Mouse (Mus musculus): Measurements from ENCODE around the gene Hvcn1. TPM values are rescaled to one million over a fixed set of nuclear protein-coding genes. Genes with fewer than 3 reads are reported as not detected.

Gene Hvcn1
- polyA plus RNA-seq, 1 experiment from 2014 or later = 1.6 TPM

- Histone ChIP-seq H3K4me2 (ENCODE audit: low read length) (no peak overlapping the region), H3K27me3 (ENCODE audit: control insufficient read depth, insufficient read depth, low read length) (no peaks in the 10 kb centered on the region), H3K36me3 (ENCODE audit: control insufficient read depth, insufficient read depth, low read length) (no peaks in the 10 kb centered on the region), H3K4me1 (ENCODE audit: control insufficient read depth in 2 of 2, insufficient read depth in 2 of 2, low read length in 2 of 2) (no peaks in the 10 kb centered on the region; a peak in 1 of 4 replicates), H3K27ac (replicated peaks in 1 of 2; ENCODE audit: control insufficient read depth in 1 of 2, insufficient read depth in 1 of 2, low read depth in 2 of 2, low read length in 2 of 2) (no peak overlapping the region), H3K4me3 (ENCODE audit: control insufficient read depth in 1 of 2, insufficient read depth in 1 of 2, low read depth in 1 of 2, low read length in 2 of 2) (no peak overlapping the region), H3K9me3 (ENCODE audit: control insufficient read depth, low read length) (peaks cover 3% of the 10 kb centered on the region; the same call in 1 of the 2 replicates), H3K9ac (ENCODE audit: low read length) (no peak overlapping the region)
- no peak for ATAC-seq (ENCODE audit: insufficient number of reproducible peaks, insufficient read depth, low FRiP score, low read depth)
- WGBS = 64% methylated on average over 6 of the region's 6 CpGs
These were observed 24.8 kb downstream of the Hvcn1 start for GRCm38 (mm10) chr5:122231431-122231830.

GRCm38 (mm10) chr5:122232004-122232403, 25.4 kb downstream of the Hvcn1 start:
- H3K4me3 ChIP-seq (ENCODE audit: control insufficient read depth in 1 of 2, insufficient read depth in 1 of 2, low read depth in 1 of 2, low read length in 2 of 2) = no peak overlapping the region
- no peak overlapping the region for H3K9ac ChIP-seq (ENCODE audit: low read length)
- no peak overlapping the region for H3K4me2 ChIP-seq (ENCODE audit: low read length)
- no peak for ATAC-seq (ENCODE audit: insufficient number of reproducible peaks, insufficient read depth, low FRiP score, low read depth)
- 64% methylated on average over 5 of the region's 5 CpGs for WGBS
- H3K4me1 ChIP-seq (ENCODE audit: control insufficient read depth in 2 of 2, insufficient read depth in 2 of 2, low read length in 2 of 2) = no peaks in the 10 kb centered on the region; a peak in 1 of 4 replicates
- no peak overlapping the region for H3K27ac ChIP-seq (replicated peaks in 1 of 2; ENCODE audit: control insufficient read depth in 1 of 2, insufficient read depth in 1 of 2, low read depth in 2 of 2, low read length in 2 of 2)
- H3K36me3 ChIP-seq (ENCODE audit: control insufficient read depth, insufficient read depth, low read length) = no peaks in the 10 kb centered on the region
- H3K27me3 ChIP-seq (ENCODE audit: control insufficient read depth, insufficient read depth, low read length) = no peaks in the 10 kb centered on the region
- H3K9me3 ChIP-seq (ENCODE audit: control insufficient read depth, low read length) = peaks cover 3% of the 10 kb centered on the region; the same call in 1 of the 2 replicates

- Histone ChIP-seq H3K4me2 (ENCODE audit: low read length) (no peak overlapping the region), H3K4me3 (ENCODE audit: control insufficient read depth in 1 of 2, insufficient read depth in 1 of 2, low read depth in 1 of 2, low read length in 2 of 2) (no peak overlapping the region), H3K27me3 (ENCODE audit: control insufficient read depth, insufficient read depth, low read length) (no peaks in the 10 kb centered on the region), H3K9ac (ENCODE audit: low read length) (no peak overlapping the region), H3K27ac (replicated peaks in 1 of 2; ENCODE audit: control insufficient read depth in 1 of 2, insufficient read depth in 1 of 2, low read depth in 2 of 2, low read length in 2 of 2) (no peak overlapping the region), H3K4me1 (ENCODE audit: control insufficient read depth in 2 of 2, insufficient read depth in 2 of 2, low read length in 2 of 2) (no peaks in the 10 kb centered on the region; a peak in 1 of 4 replicates), H3K9me3 (ENCODE audit: control insufficient read depth, low read length) (no peaks in the 10 kb centered on the region), H3K36me3 (ENCODE audit: control insufficient read depth, insufficient read depth, low read length) (no peaks in the 10 kb centered on the region)
- WGBS = 68% methylated on average over 14 of the region's 14 CpGs
- no peak for ATAC-seq (ENCODE audit: insufficient number of reproducible peaks, insufficient read depth, low FRiP score, low read depth)
These were observed 26.5 kb downstream of the Hvcn1 start for GRCm38 (mm10) chr5:122233077-122233581.

GRCm38 (mm10) chr5:122233695-122234094, 27.1 kb downstream of the Hvcn1 start:
- H3K4me3 ChIP-seq (ENCODE audit: control insufficient read depth in 1 of 2, insufficient read depth in 1 of 2, low read depth in 1 of 2, low read length in 2 of 2) = no peak overlapping the region
- H3K4me1 ChIP-seq (ENCODE audit: control insufficient read depth in 2 of 2, insufficient read depth in 2 of 2, low read length in 2 of 2) = no peaks in the 10 kb centered on the region; a peak in 1 of 4 replicates
- no peak overlapping the region for H3K9ac ChIP-seq (ENCODE audit: low read length)
- no peaks in the 10 kb centered on the region for H3K9me3 ChIP-seq (ENCODE audit: control insufficient read depth, low read length)
- H3K27ac ChIP-seq (replicated peaks in 1 of 2; ENCODE audit: control insufficient read depth in 1 of 2, insufficient read depth in 1 of 2, low read depth in 2 of 2, low read length in 2 of 2) = no peak overlapping the region
- 80% methylated on average over 12 of the region's 12 CpGs for WGBS
- no peak overlapping the region for H3K4me2 ChIP-seq (ENCODE audit: low read length)
- no peak for ATAC-seq (ENCODE audit: insufficient number of reproducible peaks, insufficient read depth, low FRiP score, low read depth)
- H3K36me3 ChIP-seq (ENCODE audit: control insufficient read depth, insufficient read depth, low read length) = no peaks in the 10 kb centered on the region
- H3K27me3 ChIP-seq (ENCODE audit: control insufficient read depth, insufficient read depth, low read length) = no peaks in the 10 kb centered on the region

DNA sequence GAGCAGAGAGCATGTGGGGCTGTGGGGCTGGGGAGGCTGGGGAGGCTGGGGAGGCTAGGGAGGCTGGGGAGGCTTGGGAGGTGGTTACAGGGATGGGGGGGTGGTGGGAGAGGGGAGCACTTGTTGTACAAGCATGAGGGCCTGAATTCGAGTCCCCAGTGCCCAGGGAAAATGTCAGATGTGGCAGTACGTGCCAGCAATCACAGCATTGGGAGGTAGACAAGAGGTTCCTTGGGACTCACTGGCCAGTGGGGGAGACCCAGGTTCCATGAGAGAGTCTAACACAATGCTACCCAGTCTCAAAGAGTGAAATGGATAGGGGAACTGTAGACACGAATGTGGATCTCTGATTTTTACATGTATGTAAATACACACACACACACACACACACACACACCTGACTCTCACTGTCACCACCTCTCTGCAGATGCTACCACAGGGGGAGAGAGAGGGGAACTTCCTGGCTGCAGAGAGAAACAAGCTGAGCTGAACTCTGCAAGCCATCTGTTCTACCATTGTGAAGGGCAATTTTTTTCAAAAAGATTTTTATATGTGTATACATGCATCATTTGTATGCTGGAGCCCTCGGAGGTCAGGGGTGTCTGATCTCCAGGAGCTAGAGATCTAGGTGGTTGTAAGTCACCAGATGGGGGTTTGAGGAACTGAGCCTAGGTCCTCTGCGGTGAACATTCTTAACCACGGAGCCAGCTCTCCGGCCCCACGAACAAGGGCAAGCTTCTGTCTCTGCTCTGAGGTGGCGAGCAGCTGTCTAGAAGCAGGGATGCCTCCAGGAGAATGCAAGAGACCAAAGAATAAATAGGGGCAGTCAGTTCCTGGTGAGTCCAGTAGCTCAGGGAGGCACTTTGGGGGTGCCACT, 28.0 kb downstream of the Hvcn1 start:
- no peaks in the 10 kb centered on the region for H3K9me3 ChIP-seq (ENCODE audit: control insufficient read depth, low read length)
- H3K27ac ChIP-seq (replicated peaks in 1 of 2; ENCODE audit: control insufficient read depth in 1 of 2, insufficient read depth in 1 of 2, low read depth in 2 of 2, low read length in 2 of 2) = no peak overlapping the region
- no peak overlapping the region for H3K4me2 ChIP-seq (ENCODE audit: low read length)
- WGBS = 68% methylated on average over 9 of the region's 9 CpGs
- ATAC-seq (ENCODE audit: insufficient number of reproducible peaks, insufficient read depth, low FRiP score, low read depth) = no peak
- no peak overlapping the region for H3K4me3 ChIP-seq (ENCODE audit: control insufficient read depth in 1 of 2, insufficient read depth in 1 of 2, low read depth in 1 of 2, low read length in 2 of 2)
- H3K4me1 ChIP-seq (ENCODE audit: control insufficient read depth in 2 of 2, insufficient read depth in 2 of 2, low read length in 2 of 2) = peaks cover 0 to 3% of the 10 kb centered on the region in 2 experiments; a peak in 1 of 4 replicates
- no peak overlapping the region for H3K9ac ChIP-seq (ENCODE audit: low read length)
- no peaks in the 10 kb centered on the region for H3K36me3 ChIP-seq (ENCODE audit: control insufficient read depth, insufficient read depth, low read length)
- H3K27me3 ChIP-seq (ENCODE audit: control insufficient read depth, insufficient read depth, low read length) = no peaks in the 10 kb centered on the region

- Histone ChIP-seq H3K9ac (ENCODE audit: low read length) (no peak overlapping the region), H3K4me1 (ENCODE audit: control insufficient read depth in 2 of 2, insufficient read depth in 2 of 2, low read length in 2 of 2) (peaks cover 0 to 7% of the 10 kb centered on the region in 2 experiments; a peak in 1 of 4 replicates), H3K27ac (replicated peaks in 1 of 2; ENCODE audit: control insufficient read depth in 1 of 2, insufficient read depth in 1 of 2, low read depth in 2 of 2, low read length in 2 of 2) (no peak overlapping the region), H3K4me2 (ENCODE audit: low read length) (no peak overlapping the region), H3K9me3 (ENCODE audit: control insufficient read depth, low read length) (no peaks in the 10 kb centered on the region), H3K36me3 (ENCODE audit: control insufficient read depth, insufficient read depth, low read length) (no peaks in the 10 kb centered on the region), H3K27me3 (ENCODE audit: control insufficient read depth, insufficient read depth, low read length) (no peaks in the 10 kb centered on the region), H3K4me3 (ENCODE audit: control insufficient read depth in 1 of 2, insufficient read depth in 1 of 2, low read depth in 1 of 2, low read length in 2 of 2) (no peak overlapping the region)
- ATAC-seq (ENCODE audit: insufficient number of reproducible peaks, insufficient read depth, low FRiP score, low read depth) = no peak
- WGBS = 65% methylated on average over 9 of the region's 9 CpGs
These were observed 28.7 kb downstream of the Hvcn1 start for GRCm38 (mm10) chr5:122235196-122235836.

- 73% methylated on average over 5 of the region's 5 CpGs for WGBS
- Histone ChIP-seq H3K27me3 (ENCODE audit: control insufficient read depth, insufficient read depth, low read length) (no peaks in the 10 kb centered on the region), H3K4me1 (ENCODE audit: control insufficient read depth in 2 of 2, insufficient read depth in 2 of 2, low read length in 2 of 2) (peaks cover 0 to 7% of the 10 kb centered on the region in 2 experiments; a peak in 1 of 4 replicates), H3K9ac (ENCODE audit: low read length) (no peak overlapping the region), H3K4me3 (ENCODE audit: control insufficient read depth in 1 of 2, insufficient read depth in 1 of 2, low read depth in 1 of 2, low read length in 2 of 2) (no peak overlapping the region), H3K4me2 (ENCODE audit: low read length) (no peak overlapping the region), H3K27ac (replicated peaks in 1 of 2; ENCODE audit: control insufficient read depth in 1 of 2, insufficient read depth in 1 of 2, low read depth in 2 of 2, low read length in 2 of 2) (no peak overlapping the region), H3K36me3 (ENCODE audit: control insufficient read depth, insufficient read depth, low read length) (peaks cover 13% of the 10 kb centered on the region; the same call in 1 of the 2 replicates), H3K9me3 (ENCODE audit: control insufficient read depth, low read length) (no peaks in the 10 kb centered on the region)
- no peak for ATAC-seq (ENCODE audit: insufficient number of reproducible peaks, insufficient read depth, low FRiP score, low read depth)
These were observed 30.6 kb downstream of the Hvcn1 start for GRCm38 (mm10) chr5:122237200-122237599.

Data from heart, embryonic 14.5 days (tissue).